Mouse (Mus musculus) urinary bladder, postnatal 14 days (tissue): ENCODE measurements at regions not wholly inside any gene's neighbourhood (a gene's known extent, or its start where the extent isn't known, plus 50 kb on each side); places are given as distances from the start of the nearest gene placed in this dataset.
A peak's percentile ranks its signal among the peaks of the same experiment; 100 is the strongest.

ENCODE experiments used
- DNase-seq: peaks from one replicate; pipeline ENCODE4 v3.0.0; 2021; ENCODE audit warnings: low spot score

GRCm38 (mm10) chr8:93591608-93592301 is 56.1 kb upstream of the Ces5a start:
- DNase-seq = peak; percentile 82

GRCm38 (mm10) chr8:93592302-93592651 is 56.6 kb upstream of the Ces5a start:
- no peak for DNase-seq

GRCm38 (mm10) chr8:93598613-93599121 is 63.0 kb upstream of the Ces5a start:
- DNase-seq = peak; percentile 17

GRCm38 (mm10) chr8:93599306-93599705 is 63.7 kb upstream of the Ces5a start:
- no peak for DNase-seq

GRCm38 (mm10) chr8:93599776-93600175 is 64.1 kb upstream of the Ces5a start:
- no peak for DNase-seq

GRCm38 (mm10) chr8:93626807-93627526 is 91.3 kb upstream of the Ces5a start:
- DNase-seq = peak; percentile 46

- DNase-seq = no peak
Observed at GRCm38 (mm10) chr8:93627626-93628025, 92.0 kb upstream of the Ces5a start.

GRCm38 (mm10) chr8:93632896-93633295 is 97.3 kb upstream of the Ces5a start:
- no peak for DNase-seq

GRCm38 (mm10) chr8:93642770-93643169 is 107.1 kb upstream of the Ces5a start:
- no peak for DNase-seq

GRCm38 (mm10) chr8:93643471-93644215 is 108.0 kb upstream of the Ces5a start:
- no peak for DNase-seq

- DNase-seq = no peak
Observed at GRCm38 (mm10) chr8:93653421-93653820, 117.8 kb upstream of the Ces5a start.

- no peak for DNase-seq
Observed at GRCm38 (mm10) chr8:93653913-93654705, 118.5 kb upstream of the Ces5a start.

- DNase-seq = no peak
Observed at GRCm38 (mm10) chr8:93655752-93656151, 120.1 kb upstream of the Ces5a start.

GRCm38 (mm10) chr8:93661739-93662138 is 126.1 kb upstream of the Ces5a start:
- DNase-seq = peak; percentile 75

GRCm38 (mm10) chr8:93662219-93662618 is 126.6 kb upstream of the Ces5a start:
- DNase-seq = no peak

GRCm38 (mm10) chr8:93663851-93664250 is 128.2 kb upstream of the Ces5a start:
- no peak for DNase-seq

GRCm38 (mm10) chr8:93668306-93668705 is 132.7 kb upstream of the Ces5a start:
- DNase-seq = no peak

- no peak for DNase-seq
Observed at GRCm38 (mm10) chr8:93674721-93675120, 135.0 kb upstream of the Gnao1 start.

GRCm38 (mm10) chr8:93683773-93684391 is 125.9 kb upstream of the Gnao1 start:
- DNase-seq = no peak

GRCm38 (mm10) chr8:93684392-93684791 is 125.4 kb upstream of the Gnao1 start:
- no peak for DNase-seq

- DNase-seq = peak; percentile 5
Observed at GRCm38 (mm10) chr8:93688845-93689244, 120.9 kb upstream of the Gnao1 start.
